Mouse (Mus musculus) layer of hippocampus, postnatal 25 days (tissue): ENCODE data around the gene Tsc1. TPM values are rescaled to one million over a fixed set of nuclear protein-coding genes. Genes with fewer than 3 reads are reported as not detected.

Experiments
- DNase-seq, 2 experiments: peaks; one replicate each; pipeline ENCODE4 v3.0.0; 2022; ENCODE audit warnings: mixed read lengths in 2 of 2, low spot score in 1 of 2; ENCODE audit errors: extremely low spot score in 1 of 2
- total RNA-seq, 2 experiments: library from RNA; stranded (reverse); gene quantifications; 2 replicates each; pipeline ENCODE4 v1.2.3; 2021

Gene Tsc1
- total RNA-seq: 10 to 100 TPM; 36.1 to 44.0 TPM

- DNase-seq: peak; percentile 85 to 88
These were observed at the start of gene Tsc1 for GRCm38 (mm10) chr2:28640461-28641424. Gene Tsc1 (plus strand): TSS chr2:28641228.

- no peak for DNase-seq
These were observed 49.5 kb upstream of the Tsc1 start for GRCm38 (mm10) chr2:28591479-28591878.

- peak in 1 of 2 experiments; percentile 57 for DNase-seq
These were observed 48.2 kb upstream of the Tsc1 start for GRCm38 (mm10) chr2:28592809-28593208.

- no peak for DNase-seq
These were observed 45.0 kb upstream of the Tsc1 start for GRCm38 (mm10) chr2:28596021-28596420.

GRCm38 (mm10) chr2:28596998-28597397 lies 44.0 kb upstream of the Tsc1 start:
- no peak for DNase-seq

- no peak for DNase-seq
These were observed 43.1 kb upstream of the Tsc1 start for GRCm38 (mm10) chr2:28597733-28598547.

GRCm38 (mm10) chr2:28598692-28599568 lies 42.1 kb upstream of the Tsc1 start:
- no peak for DNase-seq

GRCm38 (mm10) chr2:28599569-28599900 lies 41.5 kb upstream of the Tsc1 start:
- no peak for DNase-seq

- DNase-seq: no peak
These were observed 39.1 kb upstream of the Tsc1 start for GRCm38 (mm10) chr2:28601720-28602590.

GRCm38 (mm10) chr2:28603542-28603941 lies 37.5 kb upstream of the Tsc1 start:
- DNase-seq: no peak

- DNase-seq: no peak
These were observed 35.1 kb upstream of the Tsc1 start for GRCm38 (mm10) chr2:28605789-28606541.

GRCm38 (mm10) chr2:28606601-28607340 lies 34.3 kb upstream of the Tsc1 start:
- no peak for DNase-seq

- DNase-seq: no peak
These were observed 33.5 kb upstream of the Tsc1 start for GRCm38 (mm10) chr2:28607341-28608165.

GRCm38 (mm10) chr2:28609851-28610250 lies 31.2 kb upstream of the Tsc1 start:
- DNase-seq: no peak

- no peak for DNase-seq
These were observed 30.2 kb upstream of the Tsc1 start for GRCm38 (mm10) chr2:28610716-28611406.

GRCm38 (mm10) chr2:28611407-28611787 lies 29.6 kb upstream of the Tsc1 start:
- DNase-seq: no peak
